Mouse (Mus musculus) urinary bladder, adult 2 months (tissue): ENCODE data around the gene Rbms1. TPM values are rescaled to one million over a fixed set of nuclear protein-coding genes. Genes with fewer than 3 reads are reported as not detected.

Experiments used
- DNase-seq: peaks from one replicate; pipeline ENCODE4 v3.0.0; 2022; ENCODE audit warnings: low spot score
- polyA plus RNA-seq: library from polyadenylated mRNA; depleted of rRNA; stranded (reverse); fragments of >200 nt; gene quantifications from 2 replicates; pipeline ENCODE4 v1.2.3, GENCODE M21; 2012

Gene Rbms1
- polyA plus RNA-seq, 1 experiment = 50.3 TPM

DNA sequence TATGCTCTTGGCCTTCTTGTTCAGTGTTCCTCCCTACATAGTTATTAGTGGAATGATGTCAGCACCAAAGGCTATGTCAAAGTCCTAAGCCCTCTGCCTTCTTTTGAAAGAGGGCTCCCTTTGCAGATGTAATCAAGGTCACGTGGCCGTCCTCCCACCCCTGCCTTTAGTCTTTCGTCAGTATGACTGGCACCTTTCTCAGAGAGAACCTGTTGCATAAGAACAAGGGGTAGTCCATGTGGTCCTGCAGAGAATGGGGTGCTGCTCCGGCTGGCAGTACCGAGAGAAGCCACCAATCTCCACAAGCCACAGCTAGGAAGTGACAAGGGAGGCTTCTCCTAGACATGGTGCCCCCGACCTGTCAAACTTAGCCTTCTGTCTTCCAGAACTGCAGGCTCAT, 154.2 kb downstream of the Rbms1 start:
- no peak for DNase-seq

DNA sequence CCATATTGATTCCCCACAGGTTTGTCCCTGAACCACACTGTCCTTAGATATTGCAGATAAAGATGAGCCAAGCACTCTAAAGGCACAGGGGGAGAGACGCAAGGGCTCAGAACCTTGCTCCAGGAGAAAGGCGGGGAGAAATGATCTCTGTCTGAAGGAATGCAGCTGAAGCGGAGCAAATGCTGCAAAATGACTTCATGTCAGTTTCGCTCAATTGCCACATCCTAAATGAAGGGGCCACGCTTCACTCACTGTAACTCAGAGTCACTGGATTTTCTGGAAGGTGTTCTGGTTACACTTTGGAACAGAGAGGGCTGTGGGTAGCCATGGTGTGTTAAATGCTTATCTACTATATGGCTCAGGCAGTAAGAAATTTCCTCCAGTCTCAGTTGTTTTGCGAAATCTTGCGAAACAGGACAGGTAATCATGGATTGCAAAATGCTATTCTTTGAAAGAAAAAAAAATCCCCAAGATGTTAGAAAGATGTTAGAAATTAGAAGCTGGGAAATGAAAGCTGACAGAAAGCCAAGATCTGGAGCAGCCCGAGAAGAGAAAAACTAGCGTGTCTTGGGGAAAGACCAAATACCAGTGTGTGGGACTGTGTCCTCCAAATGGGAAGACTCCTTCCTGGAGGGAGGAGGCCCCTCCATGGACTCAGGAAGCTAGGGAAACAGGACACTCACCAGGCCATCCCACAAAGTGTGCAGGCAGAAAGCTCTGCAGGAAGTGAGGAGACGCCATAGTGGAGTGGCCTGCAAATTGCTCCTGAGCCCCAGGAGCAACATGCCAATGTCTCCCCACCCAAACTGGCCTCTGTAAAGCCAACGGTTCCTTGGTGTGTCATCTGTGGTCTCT, 155.4 kb downstream of the Rbms1 start:
- no peak for DNase-seq

DNA sequence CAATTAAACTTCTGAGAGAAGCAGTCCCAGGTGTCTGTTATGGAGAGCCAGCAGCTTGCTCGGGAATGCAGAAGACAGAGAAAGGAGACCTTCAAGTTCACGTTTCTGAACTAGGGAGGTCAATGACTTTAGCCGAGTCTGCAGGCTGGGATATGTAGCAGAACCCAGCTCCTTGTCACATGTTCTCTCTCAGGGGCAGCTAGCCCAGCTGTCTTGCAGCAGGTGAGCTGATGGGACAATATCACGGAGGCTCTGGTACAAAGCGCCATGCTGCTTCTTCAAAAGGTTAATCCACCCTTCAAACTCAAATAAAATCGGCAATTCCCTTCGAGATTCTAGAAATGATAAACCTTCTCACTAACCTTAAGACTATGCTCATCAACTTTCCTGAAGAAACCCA, 158.2 kb downstream of the Rbms1 start:
- no peak for DNase-seq

DNA sequence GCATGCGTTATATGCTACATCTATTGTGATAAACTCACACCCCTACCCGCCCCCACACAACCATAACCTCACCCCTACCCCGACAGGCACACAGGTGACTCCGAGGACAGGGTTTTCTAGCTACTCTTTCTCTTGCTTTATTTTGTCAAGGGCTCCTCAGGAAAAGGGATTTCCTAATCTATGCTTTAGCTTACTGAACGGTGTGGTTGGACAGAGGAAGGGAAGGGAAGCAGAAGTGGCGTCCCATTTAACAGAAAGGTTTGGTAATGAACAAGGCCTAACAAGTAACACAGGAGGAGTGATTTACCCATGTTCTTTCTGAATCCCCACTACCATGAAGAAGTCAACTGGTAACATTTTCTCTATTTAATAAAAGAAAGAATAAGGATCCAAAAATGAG, 159.6 kb downstream of the Rbms1 start:
- no peak for DNase-seq

DNA sequence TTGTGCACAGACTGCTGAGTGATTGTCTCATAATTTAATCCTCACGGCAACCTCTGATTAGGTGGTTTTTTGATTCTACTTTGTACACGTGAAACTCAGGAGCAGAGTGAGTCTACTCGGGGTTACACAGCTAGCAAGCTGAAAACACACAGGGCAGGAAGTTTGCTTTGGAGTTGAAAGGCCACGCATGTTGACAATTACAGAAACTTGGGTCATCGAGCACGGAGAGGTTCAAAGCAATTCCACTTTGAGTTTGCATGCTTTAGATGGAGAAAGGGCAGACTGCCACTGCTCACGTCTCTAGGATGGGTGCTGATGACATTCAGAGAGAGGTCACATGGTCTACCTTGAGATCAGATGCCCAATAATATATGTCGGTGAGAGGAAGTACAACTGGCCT, 160.2 kb downstream of the Rbms1 start:
- no peak for DNase-seq

DNA sequence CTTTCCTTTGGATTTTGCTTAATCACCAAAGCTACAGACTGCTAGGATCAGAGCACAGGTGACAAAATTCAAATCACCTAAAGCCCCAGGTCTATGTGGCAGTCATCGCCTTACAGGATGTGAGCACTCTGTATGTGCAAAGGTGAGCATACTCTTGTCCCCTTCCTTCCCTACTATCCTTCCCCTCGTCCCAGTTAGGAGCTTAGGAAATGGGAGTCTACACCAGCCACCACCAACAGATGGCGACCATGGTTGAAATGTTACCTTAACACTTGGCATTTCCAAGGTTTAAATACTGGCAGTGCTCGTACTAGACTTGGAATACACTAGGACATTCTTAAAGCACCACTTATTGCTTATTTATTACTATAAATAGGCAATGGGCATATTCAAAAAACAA, 160.8 kb downstream of the Rbms1 start:
- no peak for DNase-seq

DNA sequence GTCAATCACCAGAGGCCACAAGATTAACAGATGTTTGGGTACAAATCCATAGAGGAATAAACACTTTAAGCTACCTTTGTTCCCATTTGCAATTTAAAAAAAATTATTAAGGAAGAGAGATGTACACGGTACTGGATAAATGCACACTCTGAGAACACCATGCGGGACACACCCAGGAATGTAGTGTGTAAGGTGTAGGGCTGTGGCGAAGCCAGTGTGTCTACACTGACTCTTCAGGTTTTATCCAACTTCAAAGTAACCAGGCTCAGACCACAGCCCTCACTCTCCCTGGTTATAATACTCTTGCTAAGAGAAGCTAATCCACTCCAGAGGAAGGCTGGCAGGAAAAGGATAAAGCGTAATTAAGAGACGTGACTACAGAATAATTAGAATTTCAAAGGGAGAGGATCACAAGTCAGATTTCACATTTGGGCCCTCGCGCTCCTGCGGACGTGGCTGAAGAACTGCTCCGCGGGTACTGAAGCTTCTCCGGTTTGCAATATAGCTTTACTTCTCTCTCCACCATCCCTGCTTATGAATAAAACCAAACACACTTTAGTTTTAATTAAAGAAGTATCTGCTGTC, 161.3 kb downstream of the Rbms1 start:
- no peak for DNase-seq

DNA sequence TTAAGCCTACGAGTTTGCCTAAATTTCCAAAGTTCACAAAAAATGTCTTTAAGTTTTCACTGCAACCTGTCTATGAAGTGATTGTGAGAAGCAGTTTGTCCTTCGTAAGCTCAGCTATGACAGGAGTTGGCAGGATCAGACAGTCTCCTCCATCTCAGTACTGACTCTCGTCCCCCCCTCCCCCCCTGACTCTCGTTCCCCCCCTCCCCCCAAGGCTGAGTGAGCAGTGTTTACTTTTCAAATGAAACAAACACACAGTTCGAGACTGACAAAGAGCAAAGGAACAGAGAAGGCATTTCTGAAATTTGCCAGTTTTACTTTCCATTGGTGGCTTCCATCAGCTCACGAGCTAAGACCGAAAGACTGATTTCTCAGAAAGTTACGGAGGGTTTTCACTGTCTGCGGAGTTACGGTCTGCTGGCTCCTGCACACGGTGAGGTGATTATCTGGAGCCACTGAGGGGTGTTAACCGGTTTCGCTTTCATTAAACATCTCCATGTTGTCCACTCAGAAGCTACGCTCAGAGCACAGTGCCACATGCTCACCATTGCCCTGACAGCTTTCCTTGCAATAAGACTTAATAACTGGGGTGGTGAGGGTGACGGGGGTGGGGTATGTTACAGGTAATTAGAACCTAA, 162.0 kb downstream of the Rbms1 start:
- no peak for DNase-seq

DNA sequence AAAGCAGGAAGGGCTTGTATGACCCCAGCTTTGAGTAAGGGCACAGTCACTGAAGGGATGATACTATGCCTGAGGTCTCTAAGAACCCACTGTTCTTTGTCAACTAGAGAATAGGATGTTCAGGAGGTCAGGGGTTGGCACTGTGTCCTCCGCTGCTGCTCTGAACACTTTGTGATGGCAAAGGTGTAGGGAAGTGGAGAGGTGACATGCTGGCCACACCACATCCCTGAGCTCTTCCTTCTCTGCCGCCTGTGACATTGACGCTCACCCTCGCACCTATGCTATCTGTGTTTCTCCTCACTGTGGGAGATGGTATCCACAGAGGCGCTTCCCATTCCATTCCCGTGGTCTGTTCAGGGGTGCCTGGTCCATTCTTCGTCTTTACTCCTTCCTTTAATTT, 163.2 kb downstream of the Rbms1 start:
- no peak for DNase-seq

DNA sequence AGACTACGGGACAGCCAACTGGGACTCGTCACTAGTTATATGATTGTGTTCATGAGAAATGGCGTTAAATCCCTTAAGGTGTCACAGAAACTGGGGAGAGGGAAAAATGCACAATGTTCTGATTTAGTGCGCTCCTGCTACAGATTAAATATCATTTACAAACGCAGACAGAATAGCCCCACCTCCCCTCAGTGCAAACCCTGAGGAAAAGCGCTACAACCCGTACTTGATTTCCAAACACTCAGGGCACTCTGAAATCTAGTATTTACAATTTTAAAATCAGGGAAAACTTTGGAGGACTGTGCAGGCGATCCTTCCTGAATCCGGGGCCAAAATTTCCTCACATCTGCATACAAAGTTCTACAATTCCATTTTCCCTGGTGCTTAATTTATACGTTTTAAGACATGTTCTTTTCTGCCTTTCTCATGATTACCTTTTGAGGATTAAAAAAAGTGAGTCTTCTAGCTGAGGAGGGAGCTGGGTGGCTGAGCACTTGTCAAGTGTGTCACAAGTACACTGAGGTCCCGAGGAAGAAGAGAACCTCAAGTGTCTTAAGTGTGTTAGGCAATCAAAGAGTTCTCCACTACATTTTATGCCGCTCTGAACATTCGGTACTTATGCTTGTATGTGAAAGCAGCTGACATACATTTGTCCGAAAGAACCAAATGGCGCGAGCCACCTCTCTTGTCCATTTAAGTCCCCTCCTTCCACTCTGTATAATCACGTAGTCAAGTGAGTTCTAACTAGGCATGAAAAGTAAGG, 164.0 kb downstream of the Rbms1 start:
- no peak for DNase-seq

DNA sequence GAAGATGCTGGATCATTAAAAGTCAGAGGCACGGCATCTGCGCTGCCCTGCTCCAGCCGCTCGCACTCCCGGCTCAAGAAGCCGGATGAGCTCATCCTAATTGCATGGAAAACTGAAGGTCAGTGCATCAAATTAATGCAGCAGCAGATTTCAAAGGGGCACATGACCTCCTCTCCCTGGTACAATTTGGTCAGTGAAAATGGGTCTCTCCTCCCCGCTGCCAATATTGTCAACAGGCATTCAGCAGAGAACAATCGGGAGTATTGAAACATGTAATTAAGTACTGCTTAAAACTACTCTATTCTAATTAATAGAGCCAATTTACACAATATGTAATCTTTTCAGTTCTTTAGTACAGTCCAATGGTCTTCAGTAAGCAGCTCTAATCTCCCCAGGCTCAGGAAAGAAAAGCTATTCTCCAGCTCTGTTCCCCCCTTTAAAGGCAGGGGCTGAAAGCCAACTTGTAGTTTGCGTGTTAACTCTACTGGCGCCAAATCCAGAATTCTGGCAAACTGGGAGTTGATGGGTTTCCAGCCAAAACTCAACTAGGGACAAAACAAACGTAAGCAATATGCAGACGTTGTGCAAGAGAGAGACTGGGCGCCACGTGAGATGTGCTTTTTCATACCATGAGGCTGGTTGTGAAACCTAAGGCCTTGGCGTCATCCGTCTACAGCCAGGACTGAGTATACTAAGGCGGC, 165.9 kb downstream of the Rbms1 start:
- no peak for DNase-seq

DNA sequence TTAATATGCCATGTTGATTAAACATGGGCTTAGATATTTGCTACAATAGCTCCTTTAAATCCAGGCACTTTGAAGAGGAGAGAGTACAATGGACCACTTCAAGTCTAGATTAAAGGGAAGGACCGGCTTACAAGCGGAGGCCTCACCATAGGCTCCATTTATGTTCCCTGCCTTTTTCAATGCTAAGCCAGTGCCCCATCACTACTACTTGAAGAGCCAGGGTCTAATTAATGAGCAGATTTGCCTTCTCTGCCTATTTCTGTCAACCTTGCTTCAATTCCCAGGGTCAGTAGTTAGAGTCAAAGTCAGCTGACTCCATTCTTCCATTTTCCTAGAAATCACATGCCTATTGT, 166.4 kb downstream of the Rbms1 start:
- DNase-seq = no peak

DNA sequence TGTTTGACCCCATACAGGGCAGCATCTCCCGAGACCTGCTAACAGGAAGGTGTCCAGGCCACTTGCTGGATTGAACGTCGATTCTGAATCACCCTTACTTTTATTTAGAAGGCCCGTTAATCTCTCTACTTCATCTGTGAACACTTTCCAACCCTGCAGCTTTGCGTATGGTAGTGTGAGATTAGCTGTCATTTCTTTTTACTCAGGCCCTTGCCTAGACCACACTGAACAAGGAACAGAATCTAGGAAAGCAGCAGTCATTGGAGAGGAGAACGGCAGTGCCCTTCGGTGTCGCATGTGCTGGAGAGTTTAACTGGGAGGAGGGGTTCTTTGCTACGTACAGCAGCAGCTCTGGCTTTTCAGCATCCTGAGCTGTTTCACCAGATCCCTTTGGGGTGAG, 167.1 kb downstream of the Rbms1 start:
- DNase-seq = no peak

DNA sequence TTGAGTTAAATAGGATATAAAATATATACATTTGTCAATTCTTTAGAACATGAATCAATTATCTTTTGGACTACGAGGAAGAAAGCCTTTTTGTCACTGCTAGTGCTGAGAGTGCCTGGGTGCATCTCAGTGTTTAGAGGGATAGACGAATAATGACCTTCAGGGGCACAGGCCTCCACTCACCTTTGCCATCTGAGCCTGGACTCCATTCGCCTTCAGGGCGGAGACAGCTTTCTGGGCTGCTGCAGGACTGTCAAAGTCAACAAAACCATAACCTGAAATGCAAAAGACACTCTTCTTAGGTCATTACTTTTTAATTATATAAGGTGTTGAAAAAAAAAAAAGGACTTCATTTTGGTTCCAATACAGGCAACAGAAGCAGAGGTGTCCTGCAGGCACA, 170.5 kb downstream of the Rbms1 start:
- no peak for DNase-seq

DNA sequence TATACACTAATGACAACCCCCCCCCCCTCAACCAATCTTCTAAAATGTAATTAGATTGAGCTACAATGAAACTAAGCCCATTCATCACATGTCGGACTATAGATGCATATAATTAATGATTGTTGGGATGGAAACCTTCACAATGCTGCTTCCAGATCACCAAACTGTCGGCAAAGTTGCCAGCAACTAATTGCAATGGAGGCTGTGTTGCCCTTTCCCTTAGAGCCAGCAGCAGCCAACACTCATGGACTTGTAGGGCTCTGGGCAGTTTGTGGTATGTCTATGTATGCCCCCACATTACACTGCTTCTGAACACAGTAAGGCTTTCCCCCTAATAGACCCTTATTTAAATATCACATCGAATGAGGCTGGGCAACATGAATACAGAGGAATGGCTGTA, 173.9 kb downstream of the Rbms1 start:
- DNase-seq = no peak

DNA sequence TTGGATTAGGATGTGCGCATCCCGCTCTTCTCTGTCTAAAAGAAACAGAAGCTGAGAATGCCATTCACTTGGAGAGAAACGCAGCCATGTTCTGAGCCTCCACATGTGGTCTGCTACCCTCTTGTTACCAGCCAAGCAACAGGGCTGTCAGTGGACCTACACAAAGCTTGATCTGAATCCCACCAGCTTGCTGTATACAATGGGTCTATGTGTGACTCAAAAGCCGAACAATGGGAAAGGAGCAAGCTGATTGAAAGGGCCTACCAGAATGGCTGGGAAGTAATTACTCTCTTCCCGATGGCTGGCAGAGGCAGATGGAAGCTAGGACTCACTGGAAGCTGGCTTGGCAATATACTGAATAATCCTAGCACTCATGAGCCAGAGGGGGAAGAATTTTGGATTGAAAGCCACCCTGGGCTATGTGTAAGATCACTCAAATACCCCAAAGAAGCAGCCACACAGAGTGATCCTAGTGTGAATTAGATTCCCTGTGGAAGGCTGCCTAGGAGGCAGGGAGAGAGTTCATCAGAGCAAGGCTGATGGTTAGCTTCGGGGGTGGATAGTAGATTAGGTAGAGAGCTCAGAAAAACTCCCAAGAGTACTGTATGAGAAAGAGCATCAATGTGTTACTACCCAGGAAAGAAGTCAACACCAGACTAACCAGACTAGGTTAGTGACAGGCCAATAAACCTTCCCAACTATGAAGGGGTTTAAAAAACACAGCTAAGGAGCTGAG, 174.7 kb downstream of the Rbms1 start:
- no peak for DNase-seq

DNA sequence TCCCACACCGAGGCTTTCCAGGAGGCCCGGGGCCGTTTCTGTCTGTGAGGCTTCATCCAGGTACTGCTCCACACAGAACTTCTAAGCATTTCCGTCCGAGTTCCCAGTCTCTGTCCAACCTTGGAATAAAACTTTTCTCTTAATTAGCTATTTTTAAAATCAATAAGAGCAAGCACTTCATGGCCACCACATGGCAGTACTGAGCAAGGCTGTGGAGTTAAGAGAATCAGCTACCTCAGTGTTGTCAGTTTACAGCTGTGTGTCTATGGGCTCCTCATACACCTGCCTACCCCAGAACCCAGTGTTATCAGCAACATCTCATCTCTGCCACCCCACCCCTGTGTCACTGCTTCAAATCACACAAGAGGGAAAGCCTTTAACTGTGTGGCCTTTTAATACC, 175.9 kb downstream of the Rbms1 start:
- no peak for DNase-seq

DNA sequence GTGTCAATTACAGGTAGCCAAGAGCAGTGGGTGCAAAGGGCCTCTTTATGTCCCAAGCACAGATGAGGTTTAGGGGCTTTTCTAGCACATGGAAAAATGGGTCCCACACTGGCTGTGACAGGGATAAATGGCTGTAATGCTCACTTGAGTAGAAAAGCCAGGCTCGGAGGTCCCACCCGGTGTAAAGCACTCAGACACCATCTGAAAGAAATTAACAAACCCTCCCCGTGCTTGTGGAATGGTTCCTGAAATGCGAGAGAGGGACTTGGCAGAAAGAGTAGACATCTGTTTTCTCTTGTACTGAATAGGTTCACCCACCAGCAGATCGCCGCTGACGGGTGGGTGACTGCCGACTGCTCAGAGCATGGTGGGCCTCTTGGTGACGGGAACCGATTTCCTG, 176.7 kb downstream of the Rbms1 start:
- DNase-seq = no peak

DNA sequence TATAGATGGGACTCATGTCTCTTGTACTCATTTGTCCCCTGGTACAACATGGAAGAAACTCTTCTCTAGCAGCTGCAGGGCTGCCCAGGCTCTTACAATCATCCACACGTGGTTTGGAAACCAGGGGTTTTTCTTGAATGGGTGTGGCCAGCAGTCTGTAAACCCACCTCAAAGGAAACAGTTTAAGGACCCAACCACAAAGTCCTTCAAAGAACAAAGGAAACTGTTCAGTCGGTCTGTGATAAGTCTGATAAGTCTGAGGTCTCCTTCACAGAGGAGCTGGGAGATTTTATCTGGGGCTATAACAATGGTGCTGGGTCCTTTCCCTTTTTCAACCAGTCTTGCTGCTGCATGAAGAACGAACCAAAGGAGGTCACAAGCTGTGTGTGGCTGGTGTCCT, 188.5 kb downstream of the Rbms1 start:
- DNase-seq = no peak

DNA sequence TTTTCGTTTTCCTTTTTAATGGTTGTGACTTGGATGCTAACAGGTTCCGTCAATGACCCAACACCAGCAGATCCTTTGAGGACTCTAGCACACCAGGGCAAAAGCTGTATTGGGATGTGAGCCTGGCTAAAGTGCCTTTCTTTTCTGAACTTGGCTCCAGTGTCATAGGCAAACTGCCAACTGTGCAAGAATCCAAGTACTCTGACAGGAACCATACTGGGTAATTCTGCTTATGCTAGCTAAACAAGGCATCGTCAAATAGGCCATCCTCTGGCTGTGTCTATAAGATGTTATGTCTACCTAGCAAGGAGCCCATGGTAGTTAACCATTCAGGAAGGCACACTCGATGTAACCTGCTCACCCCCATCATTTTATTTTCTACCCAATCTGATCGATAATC, 189.4 kb downstream of the Rbms1 start:
- no peak for DNase-seq

DNA sequence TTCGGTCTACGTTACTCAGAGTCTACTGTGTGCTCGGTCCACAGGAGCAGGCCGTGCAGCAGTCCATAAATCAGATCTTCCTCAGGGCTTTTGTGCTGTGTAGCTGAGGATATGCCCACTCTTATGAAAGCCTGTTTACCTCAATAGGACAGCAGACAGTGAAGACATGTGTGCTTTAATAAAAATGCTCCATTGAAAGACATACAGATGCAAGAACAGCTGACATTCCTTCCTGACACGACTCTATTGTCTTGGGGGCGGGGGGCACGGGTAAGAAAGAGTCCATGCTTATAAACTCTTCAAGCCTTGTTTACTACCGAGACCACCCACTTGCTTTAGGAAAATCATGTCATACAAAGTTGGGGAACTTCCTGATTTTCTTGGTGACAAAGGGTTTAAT, 196.6 kb downstream of the Rbms1 start:
- no peak for DNase-seq
